Mouse (Mus musculus): ENCODE results near the gene Il9. TPM values are rescaled to one million over a fixed set of nuclear protein-coding genes. Genes with fewer than 3 reads are reported as not detected.

Gene Il9
- total RNA-seq, 2 experiments from 2014 or later, result not detected

Other genes with a start within 250 kb of the Il9 start
- not detected for gene Neurog1, start 230.1 kb downstream of the Il9 start, total RNA-seq (2021)
- gene Cxcl14, start 185.7 kb downstream of the Il9 start, total RNA-seq (2021), result 10 to 100 TPM; 28.0 to 30.1 TPM
- gene Gm3045, start 55.7 kb downstream of the Il9 start, total RNA-seq (2021), result not detected
- under 1 TPM; 0.42 to 0.76 TPM for gene Slc25a48, start 43.9 kb downstream of the Il9 start, total RNA-seq (2021)
- gene Fbxl21, start 40.2 kb upstream of the Il9 start, total RNA-seq (2021), result 1 to 10 TPM; 7.1 to 8.3 TPM
- gene Lect2, start 66.3 kb upstream of the Il9 start, total RNA-seq (2021), result 10 to 100 TPM in 1 of 2 experiments, under 1 TPM in 1; 0.98 to 24.8 TPM
- 10 to 100 TPM; 52.0 to 53.4 TPM for gene Tgfbi, start 127.3 kb upstream of the Il9 start, total RNA-seq (2021)
- gene Smad5, start 220.8 kb upstream of the Il9 start, total RNA-seq (2021), result 10 to 100 TPM; 80.4 to 81.3 TPM